Mouse (Mus musculus): ENCODE measurements around the gene Efs. TPM values are rescaled to one million over a fixed set of nuclear protein-coding genes. Genes with fewer than 3 reads are reported as not detected.
"Not testable (repeated sequence)": the region's sequence is repeated elsewhere in the genome, so short reads cannot be mapped to it uniquely, and the experiment has no call there.

The Efs gene
- total RNA-seq, 2 experiments from 2014 or later = 12.6 to 16.0 TPM

GRCm38 (mm10) chr14:54948781-54949180 lies 22.9 kb upstream of the Efs start:
- DNase-seq = no peak

GRCm38 (mm10) chr14:54947008-54947407 lies 21.1 kb upstream of the Efs start:
- not testable (repeated sequence) for DNase-seq

- no peak for DNase-seq
These were observed 20.2 kb upstream of the Efs start for GRCm38 (mm10) chr14:54945975-54946704.

- no peak for DNase-seq
These were observed 19.0 kb upstream of the Efs start for GRCm38 (mm10) chr14:54944939-54945338.

GRCm38 (mm10) chr14:54943971-54944370 lies 18.0 kb upstream of the Efs start:
- no peak for DNase-seq

- DNase-seq = no peak
These were observed 16.6 kb upstream of the Efs start for GRCm38 (mm10) chr14:54942479-54942878.

GRCm38 (mm10) chr14:54941024-54941978 lies 15.4 kb upstream of the Efs start:
- no peak for DNase-seq

- DNase-seq = no peak
These were observed 14.2 kb upstream of the Efs start for GRCm38 (mm10) chr14:54940176-54940530.

- DNase-seq = peak; percentile 62
These were observed 13.7 kb upstream of the Efs start for GRCm38 (mm10) chr14:54939434-54940175.

GRCm38 (mm10) chr14:54938431-54939219 lies 12.7 kb upstream of the Efs start:
- DNase-seq = no peak

- DNase-seq = no peak
These were observed 11.6 kb upstream of the Efs start for GRCm38 (mm10) chr14:54937361-54938182.

GRCm38 (mm10) chr14:54936831-54937160 lies 10.9 kb upstream of the Efs start:
- no peak for DNase-seq

- DNase-seq = no peak
These were observed 10.2 kb upstream of the Efs start, which contains the start of gene Cmtm5 for GRCm38 (mm10) chr14:54935904-54936830. Gene Cmtm5 (plus strand): TSS chr14:54936261.

- no peak for DNase-seq
These were observed 6.8 kb upstream of the Efs start, which contains the start of gene Il25 for GRCm38 (mm10) chr14:54932645-54933150. Gene Il25 (plus strand): TSS chr14:54932695.

- DNase-seq = no peak
These were observed 4.5 kb upstream of the Efs start for GRCm38 (mm10) chr14:54930431-54930830.

- DNase-seq = no peak
These were observed 3.9 kb upstream of the Efs start for GRCm38 (mm10) chr14:54929801-54930200.

GRCm38 (mm10) chr14:54927296-54927695 lies 1.4 kb upstream of the Efs start:
- DNase-seq = no peak

- peak; percentile 75 for DNase-seq
These were observed 654 bp upstream of the Efs start for GRCm38 (mm10) chr14:54926401-54927158.
